Mouse (Mus musculus) kidney, embryonic 16.5 days (tissue): ENCODE results near the gene C1ql4. TPM values are rescaled to one million over a fixed set of nuclear protein-coding genes. Genes with fewer than 3 reads are reported as not detected.

ENCODE experiments used
- ATAC-seq: fragments of 200-750 bp; cut with Nextera tagmentation; 2 replicates; pipeline ENCODE4 v1.8.0; 2017; ENCODE audit warnings: moderate TSS enrichment; ENCODE audit not compliant: low FRiP score, low TSS enrichment
- H3K27ac ChIP-seq: fragments of 300-500 bp; sonication (generic); 2 replicates; pipeline ENCODE4 v1.5.1; 2014; ENCODE audit warnings: low read length
- H3K27me3 ChIP-seq: fragments of 300-500 bp; sonication (generic); 2 replicates; pipeline ENCODE4 v1.6.1; 2014; ENCODE audit warnings: low read length, control low read depth, mixed read lengths; ENCODE audit not compliant: insufficient read depth
- H3K36me3 ChIP-seq: fragments of 300-500 bp; sonication (generic); 2 replicates; pipeline ENCODE4 v1.6.1; 2014; ENCODE audit warnings: low read length, control low read depth, mixed read lengths; ENCODE audit not compliant: insufficient read depth
- H3K4me1 ChIP-seq: fragments of 300-500 bp; sonication (generic); 2 replicates; pipeline ENCODE4 v1.6.1; 2014; ENCODE audit warnings: low read length, control low read depth, mixed read lengths; ENCODE audit not compliant: insufficient read depth
- H3K4me2 ChIP-seq: fragments of 300-500 bp; sonication (generic); replicated peaks from 2 replicates; pipeline ENCODE4 v1.6.1; 2014; ENCODE audit warnings: low read depth, low read length
- H3K4me3 ChIP-seq: fragments of 300-500 bp; sonication (generic); 2 replicates; pipeline ENCODE4 v1.5.1; 2014; ENCODE audit warnings: mild to moderate bottlenecking, low read length
- H3K9ac ChIP-seq: fragments of 300-500 bp; sonication (generic); replicated peaks from 2 replicates; pipeline ENCODE4 v1.6.1; 2014; ENCODE audit warnings: low read length
- H3K9me3 ChIP-seq: fragments of 300-500 bp; sonication (generic); 2 replicates; pipeline ENCODE4 v1.6.1; 2016; ENCODE audit warnings: low read length, control low read depth
- WGBS: fragments of 180-500 bp; shearing (Covaris S2); extraction: QIAGEN DNeasy Blood & Tissue Kit; methylation state at CpG from one replicate; pipeline ENCODE4 v1.1.7; 2014; 5-methylcytosine and 5-hydroxymethylcytosine counted together
- polyA plus RNA-seq: library from polyadenylated mRNA; unstranded; fragments of >200 nt; fragmentation: Nextera tagmentation; extraction: Ambion mirVana; gene quantifications from 2 replicates; pipeline ENCODE4 v1.2.1, GENCODE M21; 2015

C1ql4 gene
- polyA plus RNA-seq: 0.94 and 1.2 TPM in 2 replicates

DNA sequence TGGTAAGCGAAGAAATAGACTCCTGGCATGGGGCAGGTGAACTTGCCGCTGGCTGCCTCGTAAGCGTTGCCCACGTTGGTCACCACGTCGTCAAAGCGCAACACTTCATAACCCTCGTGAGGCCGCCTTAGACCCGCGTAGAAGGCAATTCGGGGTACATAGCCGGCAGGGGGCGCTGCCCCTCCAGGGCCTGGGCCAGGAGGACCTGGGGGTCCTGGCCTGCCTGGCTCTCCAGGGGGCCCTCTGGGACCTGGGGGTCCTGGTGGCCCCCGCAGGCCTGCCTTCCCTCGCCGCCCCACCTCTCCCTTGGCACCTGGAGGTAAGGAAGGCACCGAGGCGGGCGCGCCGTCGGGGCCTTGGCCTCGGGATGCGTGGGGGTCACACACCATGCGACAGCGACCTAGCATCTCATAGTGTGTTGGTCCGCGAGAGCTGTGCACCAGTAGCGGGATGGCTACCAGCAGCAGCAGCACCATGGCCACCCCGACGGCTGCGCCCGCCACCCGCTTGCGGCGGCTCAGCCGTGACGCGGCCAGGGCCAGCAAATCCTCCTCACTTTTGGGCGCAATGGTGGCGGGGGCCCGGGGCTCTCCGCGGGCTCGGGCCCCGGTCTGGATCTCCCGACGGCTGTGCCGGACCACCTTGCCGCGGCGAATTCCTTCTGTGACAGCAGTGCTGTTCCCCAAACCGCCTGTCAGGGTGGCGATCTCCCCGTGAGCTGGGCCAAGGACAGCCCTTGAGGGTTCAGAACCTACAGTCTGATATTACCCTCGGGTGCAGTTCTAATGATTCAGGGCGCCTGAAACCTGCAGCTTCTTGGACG is at the start of gene C1ql4:
Gene C1ql4, minus strand, starts transcription at position 565 of the 823 bp plus-strand sequence.
- Histone ChIP-seq H3K36me3 (peaks cover 6% of the 10 kb centered on the region), H3K4me3 (peak within 1 kb of the TSS; percentile 40), H3K27me3 (peaks cover 78% of the 10 kb centered on the region), H3K27ac (no peak within 1 kb of the TSS), H3K9me3 (no peaks in the 10 kb centered on the region), H3K4me2 (peak within 1 kb of the TSS; percentile 52), H3K4me1 (peaks cover 29% of the 10 kb centered on the region), H3K9ac (peak within 1 kb of the TSS; percentile 51; the same call in 1 of the 2 replicates)
- ATAC-seq: no peak
- 8% methylated on average over 60 of the region's 60 CpGs for WGBS

DNA sequence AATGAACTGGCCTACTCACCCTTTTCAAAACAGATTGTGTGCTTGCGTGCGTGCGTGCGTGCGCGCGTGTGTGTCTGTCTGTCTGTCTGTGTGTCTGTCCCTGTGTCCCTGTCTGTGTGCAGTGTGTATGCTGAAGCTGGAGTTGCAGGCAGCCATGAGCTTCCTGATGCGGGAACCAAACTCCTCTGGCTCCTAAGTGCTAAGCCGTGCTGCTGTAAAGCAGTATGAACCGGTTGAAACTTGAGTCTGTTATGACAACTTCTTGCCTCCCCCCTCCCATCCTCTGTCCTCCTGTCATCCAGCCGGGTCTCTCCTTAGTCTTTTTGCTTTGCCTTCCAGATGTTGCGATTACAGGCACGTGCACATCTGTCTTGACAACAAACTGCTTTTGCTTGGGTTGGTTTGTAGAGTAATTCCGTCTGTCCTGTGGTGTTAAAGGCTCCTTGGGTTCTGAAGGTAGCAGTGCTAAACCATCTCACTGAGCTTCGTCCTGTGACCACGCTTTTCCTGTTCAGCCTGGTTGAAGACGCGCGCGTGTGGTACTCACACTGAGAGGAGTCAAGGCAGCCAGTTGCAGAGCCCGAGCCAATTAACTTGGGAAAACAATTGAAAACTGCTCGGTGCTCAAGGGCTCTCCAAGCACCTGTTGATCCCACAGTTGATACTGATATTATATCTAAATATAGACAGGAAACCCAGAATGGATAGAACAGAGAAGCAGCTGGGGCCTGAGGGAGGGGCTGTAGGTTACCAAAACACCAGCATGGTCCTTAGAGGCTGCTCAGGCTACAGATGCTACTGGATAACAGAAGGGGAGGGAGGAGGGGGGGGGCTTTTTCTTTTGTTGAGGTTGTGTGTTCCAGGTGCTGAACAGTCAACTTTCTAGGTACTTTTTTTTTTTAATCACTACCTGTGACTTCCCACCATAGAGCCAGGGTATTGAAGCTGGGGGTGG is 42.6 kb upstream of the C1ql4 start:
- H3K27me3 ChIP-seq: no peaks in the 10 kb centered on the region
- ATAC-seq: peak; percentile 20; the same call in 1 of the 2 replicates
- peaks cover 31% of the 10 kb centered on the region for H3K4me1 ChIP-seq
- H3K9ac ChIP-seq: 0 out of 2 replicates have a peak overlapping the region, but pooled peaks have one; percentile 1
- no peak overlapping the region for H3K4me2 ChIP-seq
- 41% methylated on average over 22 of the region's 22 CpGs for WGBS
- H3K36me3 ChIP-seq: no peaks in the 10 kb centered on the region
- H3K27ac ChIP-seq: peak overlapping the region; percentile 21
- no peak overlapping the region for H3K4me3 ChIP-seq
- no peaks in the 10 kb centered on the region for H3K9me3 ChIP-seq

DNA sequence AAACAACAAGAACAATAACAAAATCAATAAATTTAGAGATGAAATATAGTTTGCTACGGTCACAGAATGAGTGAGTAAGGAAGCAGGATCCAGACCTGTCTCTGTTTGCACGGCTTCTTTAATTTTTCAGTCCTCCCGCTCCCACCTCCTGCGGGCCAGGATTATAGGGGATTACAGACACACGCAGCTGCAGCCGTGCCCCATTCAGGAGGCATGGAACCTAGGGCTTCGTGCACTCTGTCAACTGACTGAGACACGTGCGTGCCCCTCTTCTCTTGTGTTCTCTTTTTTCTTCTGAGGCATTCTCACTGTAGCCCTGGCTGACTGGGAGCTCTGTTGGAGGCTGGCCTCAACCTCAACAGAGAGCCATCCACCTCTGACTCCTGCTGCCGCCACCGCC is 41.8 kb upstream of the C1ql4 start:
- Histone ChIP-seq H3K9me3 (no peaks in the 10 kb centered on the region), H3K27me3 (no peaks in the 10 kb centered on the region), H3K27ac (peak overlapping the region; percentile 21), H3K9ac (0 out of 2 replicates have a peak overlapping the region, but pooled peaks have one; percentile 1), H3K4me1 (peaks cover 31% of the 10 kb centered on the region), H3K4me3 (no peak overlapping the region), H3K4me2 (no peak overlapping the region), H3K36me3 (no peaks in the 10 kb centered on the region)
- WGBS: 67% methylated on average over 11 of the region's 11 CpGs
- no peak for ATAC-seq

DNA sequence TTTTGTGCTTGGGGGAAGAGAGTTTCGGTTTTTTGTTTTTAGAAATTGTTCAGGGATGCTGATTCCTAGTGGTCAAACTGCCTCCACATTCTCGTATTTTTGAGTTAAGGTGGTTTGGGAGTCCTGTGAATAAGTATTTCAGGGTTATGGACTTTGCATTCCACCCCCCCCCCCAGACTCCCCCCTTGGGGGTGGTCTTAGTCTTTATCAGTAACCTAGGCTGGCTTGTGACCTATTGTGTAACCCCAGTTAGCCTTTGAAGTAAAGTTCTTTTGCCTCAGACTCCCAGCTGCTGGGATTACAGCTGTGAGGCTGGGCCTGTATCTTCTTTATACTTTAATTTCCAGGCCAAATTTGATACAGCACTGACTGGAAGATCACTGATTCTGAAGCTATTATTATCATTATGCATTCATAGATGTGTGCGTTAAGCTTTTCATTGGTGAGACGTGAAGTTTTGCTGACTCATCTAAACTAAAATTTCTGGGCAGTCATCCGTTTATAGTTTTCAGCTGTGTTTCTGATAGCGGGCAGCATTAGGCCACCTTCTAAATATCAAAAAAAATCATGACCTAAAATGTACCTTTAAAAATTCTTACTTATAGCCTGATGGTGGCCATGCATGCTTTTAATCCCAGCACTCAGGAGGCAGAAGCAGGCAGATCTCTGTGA is 40.4 kb upstream of the C1ql4 start:
- Histone ChIP-seq H3K36me3 (no peaks in the 10 kb centered on the region), H3K4me1 (peaks cover 31% of the 10 kb centered on the region), H3K4me2 (peak overlapping the region; percentile 77), H3K27me3 (no peaks in the 10 kb centered on the region), H3K27ac (no peak overlapping the region), H3K9me3 (no peaks in the 10 kb centered on the region), H3K4me3 (peak overlapping the region; percentile 86), H3K9ac (peak overlapping the region; percentile 52)
- no peak for ATAC-seq
- WGBS: 64% methylated on average over 6 of the region's 6 CpGs

DNA sequence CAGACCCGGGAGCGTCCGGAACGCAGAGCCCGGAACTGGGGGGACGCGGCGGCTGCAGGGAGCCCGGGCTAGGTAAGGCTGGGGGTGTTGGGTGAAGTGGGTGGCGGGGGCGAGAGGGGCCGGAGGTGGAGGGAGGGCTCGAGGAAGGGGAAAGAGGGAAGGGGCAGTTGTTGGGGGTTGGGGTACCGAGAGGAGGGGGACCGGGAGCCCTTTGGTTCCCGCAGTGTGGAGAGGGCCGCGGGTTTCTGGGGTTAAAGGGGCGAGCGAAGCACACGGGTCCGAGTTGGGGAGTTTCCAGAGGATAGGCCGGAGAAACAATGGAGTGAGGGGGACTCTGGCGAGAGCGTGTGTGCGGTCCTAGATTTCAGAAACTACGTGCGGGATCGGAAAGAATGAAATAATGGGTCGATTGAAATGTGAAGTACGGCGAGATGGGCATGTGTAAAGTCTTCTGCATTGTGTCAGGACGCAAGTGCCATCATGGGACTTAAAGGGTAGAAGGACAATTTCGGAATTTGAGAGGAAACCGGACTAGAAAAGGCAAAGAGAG is 39.3 kb upstream of the C1ql4 start:
- H3K4me3 ChIP-seq: peak overlapping the region; percentile 86
- peak overlapping the region; percentile 77 for H3K4me2 ChIP-seq
- peaks cover 31% of the 10 kb centered on the region for H3K4me1 ChIP-seq
- H3K36me3 ChIP-seq: no peaks in the 10 kb centered on the region
- peak overlapping the region; percentile 95 for H3K9ac ChIP-seq
- under 1% methylated on average over 31 of the region's 35 CpGs for WGBS
- peak overlapping the region; percentile 94 for H3K27ac ChIP-seq
- peak; percentile 21; the same call in 1 of the 2 replicates for ATAC-seq
- H3K27me3 ChIP-seq: no peaks in the 10 kb centered on the region
- H3K9me3 ChIP-seq: no peaks in the 10 kb centered on the region

DNA sequence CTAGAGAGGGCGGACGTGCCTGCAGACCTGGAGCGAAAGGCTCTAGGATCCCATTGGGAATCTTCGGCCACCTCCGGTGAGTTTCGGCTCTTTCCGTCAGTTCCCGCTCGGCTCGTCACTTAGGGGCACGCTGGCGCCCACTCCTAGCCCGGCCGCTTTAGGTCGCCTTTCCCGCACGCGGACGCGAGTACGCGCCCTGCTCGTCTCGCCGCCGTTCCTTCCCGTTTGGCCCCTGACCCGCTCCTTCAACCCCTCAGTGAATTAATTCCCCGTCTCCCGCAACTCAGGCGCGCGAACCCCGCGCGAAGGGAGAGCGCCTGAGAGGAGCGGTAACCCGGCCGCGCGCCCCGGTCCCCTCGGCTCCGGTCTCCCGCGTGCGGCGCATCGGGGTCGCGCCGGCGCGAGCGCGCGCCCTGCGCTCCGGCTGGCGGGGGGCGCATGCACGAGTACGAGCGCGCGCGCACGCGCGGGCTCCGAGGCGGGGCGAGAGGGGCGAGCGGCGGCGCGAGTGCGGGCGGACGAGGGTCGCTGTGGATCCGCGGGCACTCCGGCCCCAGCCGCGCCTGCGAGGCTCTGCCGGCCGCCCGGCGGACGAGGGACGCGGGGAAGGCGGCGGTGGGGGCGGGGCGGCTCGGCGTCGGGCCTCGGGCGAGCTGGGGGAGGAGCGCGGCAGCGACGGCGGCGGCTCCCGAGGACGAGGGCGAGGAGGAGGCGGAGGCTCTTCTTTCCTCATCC is 38.6 kb upstream of the C1ql4 start:
- H3K27ac ChIP-seq: peak overlapping the region; percentile 94
- H3K4me3 ChIP-seq: peak overlapping the region; percentile 86
- peak overlapping the region; percentile 95 for H3K9ac ChIP-seq
- H3K4me2 ChIP-seq: peak overlapping the region; percentile 77
- no peaks in the 10 kb centered on the region for H3K27me3 ChIP-seq
- peak; percentile 89 for ATAC-seq
- WGBS: under 1% methylated on average over 89 of the region's 115 CpGs
- peaks cover 29% of the 10 kb centered on the region for H3K4me1 ChIP-seq
- no peaks in the 10 kb centered on the region for H3K36me3 ChIP-seq
- no peaks in the 10 kb centered on the region for H3K9me3 ChIP-seq

DNA sequence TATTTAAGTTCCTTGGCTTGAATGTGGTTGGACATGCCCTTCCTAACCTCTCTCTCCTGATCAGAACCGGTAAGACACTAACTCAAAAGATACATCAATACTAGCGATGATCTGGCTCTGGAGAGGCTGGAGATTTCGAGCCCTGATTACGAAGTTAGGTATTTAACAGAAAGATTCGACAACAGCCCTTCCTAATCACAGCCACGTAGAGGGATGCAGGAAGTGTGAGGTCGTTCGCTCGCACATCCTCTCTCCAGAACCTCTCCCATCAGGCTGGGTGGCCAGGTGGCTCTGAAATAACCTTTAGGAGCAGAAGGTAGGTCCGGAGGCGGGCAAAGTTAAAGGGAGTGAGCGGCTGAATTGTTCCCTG is 38.1 kb upstream of the C1ql4 start, which contains the start of gene Spats2:
Gene Spats2, plus strand, starts transcription at position 206 of the 370 bp plus-strand sequence.
- no peaks in the 10 kb centered on the region for H3K27me3 ChIP-seq
- H3K4me3 ChIP-seq: peak within 1 kb of the TSS; percentile 86
- H3K36me3 ChIP-seq: no peaks in the 10 kb centered on the region
- H3K4me2 ChIP-seq: peak within 1 kb of the TSS; percentile 77
- H3K27ac ChIP-seq: peak within 1 kb of the TSS; percentile 94
- peak within 1 kb of the TSS; percentile 95 for H3K9ac ChIP-seq
- H3K4me1 ChIP-seq: peaks cover 29% of the 10 kb centered on the region
- no peaks in the 10 kb centered on the region for H3K9me3 ChIP-seq
- under 1% methylated on average over 12 of the region's 12 CpGs for WGBS
- ATAC-seq: no peak

DNA sequence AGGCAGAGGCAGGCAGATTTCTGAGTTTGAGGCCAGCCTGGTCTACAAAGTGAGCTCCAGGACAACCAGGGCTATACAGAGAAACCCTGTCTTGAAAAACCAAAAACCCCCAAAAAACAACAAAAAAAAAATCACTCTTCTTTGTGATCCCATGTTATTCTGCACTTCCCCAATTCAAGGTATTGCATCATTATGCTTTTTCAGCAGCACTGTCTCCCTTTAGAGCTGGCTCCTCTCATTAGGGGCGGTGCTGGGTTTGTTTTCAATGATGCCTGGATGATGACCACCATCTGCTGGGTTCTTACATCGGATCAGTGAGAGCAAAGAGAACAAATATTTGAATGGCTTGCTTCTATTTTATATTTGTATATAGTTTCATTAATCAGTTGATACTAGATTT is 35.0 kb upstream of the C1ql4 start:
- peaks cover 11% of the 10 kb centered on the region for H3K4me1 ChIP-seq
- ATAC-seq: no peak
- no peak overlapping the region for H3K9ac ChIP-seq
- WGBS: 43% methylated on average over 2 of the region's 2 CpGs
- no peaks in the 10 kb centered on the region for H3K36me3 ChIP-seq
- no peak overlapping the region for H3K4me2 ChIP-seq
- H3K27ac ChIP-seq: no peak overlapping the region
- H3K27me3 ChIP-seq: no peaks in the 10 kb centered on the region
- H3K9me3 ChIP-seq: no peaks in the 10 kb centered on the region
- no peak overlapping the region for H3K4me3 ChIP-seq
